Mouse (Mus musculus) WW6 (cell line): ENCODE measurements around the gene Gas8.
"Not testable (repeated sequence)": the region's sequence is repeated elsewhere in the genome, so short reads cannot be mapped to it uniquely, and the experiment has no call there.

Experiments used
- DNase-seq: peaks from one replicate; pipeline ENCODE4 v3.0.0-alpha.2; 2013; ENCODE audit warnings: low read depth, low spot score

The Gas8 gene

GRCm38 (mm10) chr8:123518667-123519066 is at the start of gene Gas8:
TSS of gene Gas8 (plus strand) at chr8:123518834.
- DNase-seq: peak; percentile 91

DNA sequence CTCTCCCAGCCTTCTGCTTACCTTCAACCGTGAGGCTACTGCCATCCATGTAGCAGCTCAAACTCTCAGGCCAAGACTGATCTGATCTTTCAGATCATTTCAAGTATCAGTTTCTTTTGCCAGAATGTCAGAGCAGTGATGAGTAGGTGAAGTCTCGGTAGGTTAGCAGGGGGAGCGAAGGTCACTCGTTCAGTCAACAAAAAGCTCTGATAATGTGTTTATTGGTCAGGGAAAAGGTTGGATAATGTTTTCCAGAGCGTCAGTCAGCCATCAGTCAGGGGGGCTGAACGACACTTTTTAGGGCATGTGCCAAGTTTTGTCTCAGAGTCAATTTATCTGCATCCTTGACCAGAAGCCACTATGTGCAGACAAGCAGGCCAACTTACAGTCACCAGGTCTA is 45.6 kb upstream of the Gas8 start:
- DNase-seq: not testable (repeated sequence)

DNA sequence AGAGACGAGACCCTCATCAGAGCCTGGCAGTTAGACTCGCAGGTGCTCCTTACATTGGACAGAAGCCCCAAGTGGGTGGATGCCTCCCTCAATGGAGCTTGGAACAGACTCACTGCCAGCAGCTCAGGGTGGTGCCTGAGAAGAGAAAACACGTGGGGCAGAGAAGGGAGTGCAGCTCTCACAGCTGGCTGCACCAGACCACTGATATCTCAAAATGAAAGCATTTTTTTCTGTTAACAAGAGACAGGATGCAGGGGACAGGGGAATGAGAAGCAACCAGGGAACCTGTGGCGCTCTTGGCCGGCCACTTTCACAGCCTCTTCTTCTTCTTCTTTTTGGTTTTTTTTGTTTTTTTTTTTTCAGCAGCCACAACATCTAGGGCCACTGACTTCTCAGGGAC is 44.1 kb upstream of the Gas8 start:
- not testable (repeated sequence) for DNase-seq

DNA sequence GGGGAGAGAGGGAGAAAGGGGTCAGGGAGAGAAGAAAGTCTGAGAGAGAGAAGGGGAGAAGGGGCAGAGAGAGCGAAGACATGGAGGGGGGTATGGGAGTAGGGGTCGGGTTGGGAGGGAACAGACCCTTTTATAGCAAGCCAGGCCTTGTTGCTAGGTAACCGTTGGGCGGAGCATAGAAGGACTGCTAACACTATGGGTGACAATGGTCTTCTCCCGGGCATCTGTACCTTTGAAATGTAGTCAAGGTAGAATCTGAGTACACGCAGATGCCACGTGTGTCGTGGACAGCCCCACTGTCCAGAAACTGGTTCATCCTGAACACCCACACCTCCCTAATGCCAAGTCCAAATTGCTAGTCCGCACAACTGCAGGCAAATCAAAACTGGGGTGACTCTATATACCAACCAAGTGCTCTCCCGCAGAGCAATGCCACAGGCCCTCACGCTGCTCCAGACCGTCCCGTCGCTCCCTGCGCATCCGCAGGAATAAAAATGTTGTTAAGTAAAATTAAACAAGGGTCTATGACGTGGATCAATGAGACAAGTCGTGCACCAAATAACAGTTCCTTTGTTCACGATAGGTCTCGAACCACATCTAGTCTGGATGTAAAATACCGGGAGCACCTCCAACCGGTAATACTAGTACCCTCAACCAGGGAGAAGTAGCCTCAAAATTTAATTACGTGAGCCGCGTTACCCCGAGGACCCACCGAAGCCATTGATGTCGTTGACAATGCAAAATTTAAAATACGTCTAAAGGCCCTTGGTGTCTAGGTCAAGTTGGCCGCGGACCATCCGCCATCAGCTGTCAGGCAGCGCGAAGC is 41.5 kb upstream of the Gas8 start:
- no peak for DNase-seq

GRCm38 (mm10) chr8:123477737-123478258 is 40.8 kb upstream of the Gas8 start, which contains the start of gene Afg3l1:
TSS of gene Afg3l1 (plus strand) at chr8:123477903.
- DNase-seq: peak; percentile 89

DNA sequence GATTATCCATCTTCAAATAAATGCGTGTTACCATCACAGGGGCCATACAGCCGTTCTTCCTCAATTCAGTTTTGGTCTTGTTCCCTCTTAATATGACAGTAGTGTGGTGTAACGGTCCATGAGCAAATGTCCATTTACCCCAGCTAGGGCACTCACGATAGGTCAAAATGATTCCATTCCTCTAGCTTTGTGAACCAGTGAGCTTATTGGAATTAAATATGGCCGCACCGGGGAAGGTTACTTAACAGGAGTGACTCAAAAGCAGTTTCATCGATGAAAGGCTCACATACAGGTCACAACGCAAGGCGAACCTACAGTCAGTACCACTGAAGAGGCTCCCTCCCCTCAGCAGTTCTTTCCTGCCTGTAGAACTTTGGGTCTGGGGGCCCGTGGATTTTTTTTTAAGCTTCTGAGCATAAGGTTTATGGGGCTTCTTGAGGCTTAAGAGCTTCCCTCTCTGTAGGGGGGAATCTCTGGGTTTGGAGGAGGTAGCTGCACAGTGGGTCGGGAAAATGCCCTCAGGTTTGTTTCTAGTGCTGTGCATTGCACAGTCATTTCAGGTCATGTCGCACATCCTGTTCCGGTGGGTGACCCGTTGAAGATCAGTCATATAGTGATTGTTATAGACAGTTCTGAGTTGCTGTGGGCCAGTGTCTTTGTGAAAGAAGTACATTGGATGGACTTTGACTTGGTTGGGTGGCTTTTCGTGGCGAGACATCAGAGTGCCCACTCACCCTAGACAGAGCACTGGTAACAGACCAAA is 40.0 kb upstream of the Gas8 start:
- no peak for DNase-seq

GRCm38 (mm10) chr8:123482627-123483026 is 36.0 kb upstream of the Gas8 start:
- no peak for DNase-seq

DNA sequence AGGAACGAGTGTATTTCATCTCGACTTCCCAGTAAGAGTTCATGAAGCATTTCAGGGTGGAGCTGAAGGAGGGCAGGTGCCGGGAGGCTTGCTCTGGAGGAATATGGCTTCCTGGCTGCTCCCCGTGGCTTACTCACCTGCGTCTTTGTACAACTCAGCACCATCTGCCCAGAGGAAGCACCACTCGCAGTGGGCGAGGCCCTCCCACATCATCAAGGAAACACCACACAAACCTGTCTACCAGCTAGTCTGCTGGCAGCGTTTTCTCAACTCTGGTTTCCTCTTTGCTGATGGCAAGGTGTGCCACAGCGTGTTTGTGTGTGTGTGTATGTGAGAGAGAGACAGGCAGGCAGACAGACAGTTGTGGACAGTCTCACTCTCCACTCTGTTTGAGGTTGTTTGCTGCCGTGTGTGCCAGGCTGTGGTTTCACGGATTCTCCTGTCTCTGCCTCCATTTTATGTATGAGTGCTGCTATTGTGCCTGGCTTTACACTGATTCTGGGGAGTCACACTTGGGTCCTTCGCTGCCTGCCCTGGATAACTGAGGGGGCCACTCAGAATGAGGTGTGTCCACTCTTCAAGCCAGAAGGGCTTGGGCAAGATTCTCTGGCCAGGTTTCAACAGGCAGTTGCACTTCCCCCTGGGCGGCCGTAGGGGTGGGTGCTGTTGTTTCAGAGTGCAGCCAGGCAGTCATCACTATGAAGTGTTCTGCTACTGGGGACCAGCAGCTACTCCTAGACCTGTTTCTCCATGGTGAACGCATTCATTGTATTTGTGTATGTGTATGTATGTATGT is 27.2 kb upstream of the Gas8 start:
- DNase-seq: no peak

DNA sequence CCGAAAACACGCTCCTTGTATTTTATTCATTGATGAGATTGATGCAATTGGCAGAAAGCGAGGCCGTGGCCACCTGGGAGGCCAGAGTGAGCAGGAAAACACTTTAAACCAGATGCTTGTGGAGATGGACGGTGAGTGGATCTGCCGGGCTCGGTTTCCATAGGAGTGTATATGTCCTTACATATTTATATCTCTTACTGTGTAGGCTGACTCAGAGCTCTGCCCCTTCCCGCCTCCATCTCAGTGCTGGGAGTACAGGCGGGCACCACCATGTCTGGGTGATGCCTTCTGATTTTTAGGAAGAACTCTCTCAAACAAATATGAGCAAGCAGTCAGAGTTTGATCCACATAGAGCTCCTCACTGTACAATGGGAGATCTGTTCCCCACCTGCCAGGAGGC is 25.7 kb upstream of the Gas8 start:
- no peak for DNase-seq

DNA sequence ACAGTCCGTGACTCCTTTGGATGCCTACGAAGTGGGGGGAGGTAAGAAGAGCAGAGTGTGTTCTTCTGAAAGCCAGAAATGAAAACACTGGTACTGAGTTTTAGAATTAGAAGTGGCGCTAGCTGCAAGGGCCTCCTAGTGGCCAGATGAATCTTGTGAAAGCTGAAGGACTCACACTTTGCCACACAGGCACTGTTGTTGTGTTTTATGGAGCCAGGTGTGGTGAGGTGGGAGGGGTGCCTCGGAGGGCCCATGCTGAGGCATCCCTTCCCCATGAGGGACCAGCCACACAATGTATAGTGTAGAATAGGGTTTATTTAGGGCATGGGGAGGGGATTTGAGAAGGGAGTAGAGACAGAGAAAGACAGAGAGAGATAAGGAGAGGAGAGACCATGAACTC is 20.9 kb upstream of the Gas8 start:
- no peak for DNase-seq

GRCm38 (mm10) chr8:123498963-123499362 is 19.7 kb upstream of the Gas8 start:
- DNase-seq: no peak

DNA sequence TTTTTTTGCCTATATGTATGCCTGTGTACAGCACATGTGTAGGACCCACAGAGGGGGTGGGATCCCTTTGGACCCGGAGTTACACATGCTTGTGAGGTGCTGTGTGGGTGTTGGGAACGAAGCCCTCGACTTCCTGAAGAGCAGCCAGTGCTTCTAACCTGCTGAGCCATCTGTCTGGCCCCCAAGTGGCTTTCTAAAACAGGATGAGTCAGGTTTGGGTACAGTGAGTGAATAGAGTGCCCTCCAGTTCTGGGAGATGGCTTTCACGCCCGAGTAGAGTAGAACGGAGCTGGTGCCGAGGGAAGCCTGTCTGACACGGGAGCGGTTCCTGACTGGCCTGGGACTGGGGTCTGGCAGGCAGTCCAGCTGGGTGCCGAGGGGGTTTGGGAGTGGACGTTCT is 19.1 kb upstream of the Gas8 start:
- DNase-seq: no peak

GRCm38 (mm10) chr8:123502192-123502591 is 16.4 kb upstream of the Gas8 start:
- no peak for DNase-seq

GRCm38 (mm10) chr8:123503801-123504467 is 14.7 kb upstream of the Gas8 start:
- no peak for DNase-seq

DNA sequence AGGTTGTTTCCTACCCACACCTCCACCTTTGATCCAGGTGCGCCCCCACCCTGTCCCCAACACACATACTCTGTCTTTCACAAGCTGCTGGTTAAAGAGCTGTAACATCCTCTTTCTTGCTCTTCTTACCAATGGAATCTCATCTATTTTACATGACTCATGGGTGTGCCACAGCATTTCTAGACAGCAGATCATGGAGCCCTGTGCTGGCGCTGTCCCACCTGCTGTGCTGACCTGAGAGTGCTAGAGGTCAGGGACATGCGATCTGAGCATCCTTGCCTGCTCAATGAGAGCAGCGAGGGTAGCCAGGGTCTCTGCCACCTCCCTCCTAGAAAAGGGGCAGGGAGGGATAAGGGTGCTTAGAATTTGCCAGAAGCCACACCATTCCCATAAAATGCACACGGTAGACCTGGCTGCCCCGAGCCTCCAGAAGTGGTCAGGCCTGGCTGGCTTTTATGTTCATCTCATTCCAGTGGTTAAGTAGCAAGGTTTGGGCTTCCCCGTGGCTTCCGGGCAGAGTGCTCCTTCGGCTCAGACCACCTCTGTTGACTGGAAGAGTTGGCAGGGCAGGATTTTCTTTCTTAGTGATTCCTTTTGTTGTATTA is 13.9 kb upstream of the Gas8 start:
- DNase-seq: no peak

DNA sequence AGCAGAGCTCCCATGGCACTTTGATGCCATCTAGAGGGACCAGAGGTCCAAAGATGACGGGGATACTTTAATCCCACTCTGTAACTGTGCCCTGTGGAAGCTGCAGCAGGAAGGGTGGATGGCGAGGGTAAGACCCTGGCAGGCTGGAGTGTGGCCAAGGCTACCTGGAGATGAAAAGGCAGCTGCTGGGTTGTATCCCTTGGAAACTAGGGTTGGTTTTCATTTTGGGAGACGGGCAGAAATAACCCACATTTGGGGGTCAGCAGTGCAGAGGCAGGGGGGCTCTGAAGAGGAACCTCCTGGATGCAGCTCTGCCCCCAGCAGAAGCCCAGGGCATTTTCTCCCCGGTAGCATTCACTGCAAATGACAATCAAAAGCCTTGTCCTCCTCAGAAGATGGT is 13.4 kb upstream of the Gas8 start:
- no peak for DNase-seq

GRCm38 (mm10) chr8:123505695-123506094 is 12.9 kb upstream of the Gas8 start:
- DNase-seq: no peak

DNA sequence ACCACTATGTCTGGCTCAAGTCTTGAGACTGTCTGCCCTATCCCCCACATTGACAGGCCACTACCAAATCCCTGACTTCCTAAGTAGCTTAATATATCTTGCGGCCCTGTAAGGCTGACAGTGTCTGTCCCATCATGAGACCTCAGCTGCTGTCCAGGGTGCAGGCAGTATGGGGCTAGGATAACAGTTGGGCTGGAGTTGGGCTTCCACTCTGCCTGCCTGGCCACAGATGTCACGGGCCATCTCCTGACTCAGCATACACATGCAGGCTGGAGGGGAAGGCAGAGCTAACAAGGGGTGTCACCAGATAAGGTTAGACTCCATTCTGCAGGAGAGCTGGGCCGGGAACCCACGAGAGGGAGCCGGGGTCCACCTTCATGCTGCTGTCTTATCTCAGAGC is 11.5 kb upstream of the Gas8 start:
- no peak for DNase-seq

- DNase-seq: no peak
Observed at GRCm38 (mm10) chr8:123510819-123511218, 7.8 kb upstream of the Gas8 start.

DNA sequence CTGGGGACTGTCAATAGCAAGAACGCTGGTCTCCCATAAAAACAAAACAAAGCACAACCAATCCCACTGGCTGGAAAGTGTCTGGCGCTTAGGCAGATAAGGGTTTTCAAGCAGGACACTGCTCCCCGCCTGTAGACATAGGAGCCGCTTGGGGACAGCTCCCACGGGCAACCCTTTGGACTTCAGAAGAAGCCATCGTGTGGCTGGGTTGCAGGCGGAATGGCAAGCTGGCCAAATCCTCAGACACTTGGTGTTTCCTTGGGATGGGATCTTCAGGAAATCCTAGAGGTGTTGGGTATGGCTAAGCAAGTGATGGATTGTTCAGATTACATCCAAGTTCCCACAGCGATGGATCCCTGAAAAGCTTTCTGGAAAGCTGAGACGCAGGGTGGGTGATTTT is 4.5 kb upstream of the Gas8 start:
- DNase-seq: no peak
